Mouse (Mus musculus): ENCODE data around the gene Mgat3.

Gene Mgat3

DNA sequence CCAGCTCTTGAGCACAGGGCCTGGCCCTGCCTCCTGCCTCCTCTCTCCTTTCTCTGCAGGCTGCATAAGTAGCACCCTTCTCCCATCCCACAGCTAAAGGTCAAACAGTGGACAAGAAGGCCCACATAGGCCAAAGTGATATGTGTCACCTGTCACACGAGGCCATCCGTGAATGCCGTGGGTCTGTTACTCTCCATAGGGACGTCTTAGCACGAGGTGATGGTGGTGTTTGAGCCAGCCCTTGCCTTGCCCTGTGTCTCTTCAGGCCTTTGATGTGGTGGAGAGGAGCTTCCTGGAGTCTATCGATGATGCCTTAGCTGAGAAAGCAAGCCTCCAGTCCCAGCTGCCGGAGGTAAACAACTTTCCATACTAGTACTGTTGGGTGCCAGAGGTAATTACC is 24.0 kb upstream of the Mgat3 start:
- DNase-seq (ENCODE audit: low spot score): peak; percentile 70

- no peak for DNase-seq (ENCODE audit: low spot score)
Observed at GRCm38 (mm10) chr15:80152663-80153062, 20.9 kb upstream of the Mgat3 start.

- no peak for DNase-seq (ENCODE audit: low spot score)
Observed at GRCm38 (mm10) chr15:80153757-80154156, 19.8 kb upstream of the Mgat3 start.

GRCm38 (mm10) chr15:80155707-80156106 is 17.8 kb upstream of the Mgat3 start:
- DNase-seq (ENCODE audit: low spot score): no peak

GRCm38 (mm10) chr15:80157197-80157943 is 16.2 kb upstream of the Mgat3 start:
- no peak for DNase-seq (ENCODE audit: low spot score)

- no peak for DNase-seq (ENCODE audit: low spot score)
Observed at GRCm38 (mm10) chr15:80158001-80158706, 15.4 kb upstream of the Mgat3 start.

- DNase-seq (ENCODE audit: low spot score): no peak
Observed at GRCm38 (mm10) chr15:80158707-80159090, 14.8 kb upstream of the Mgat3 start.

GRCm38 (mm10) chr15:80159286-80159901 is 14.1 kb upstream of the Mgat3 start:
- DNase-seq (ENCODE audit: low spot score): no peak

DNA sequence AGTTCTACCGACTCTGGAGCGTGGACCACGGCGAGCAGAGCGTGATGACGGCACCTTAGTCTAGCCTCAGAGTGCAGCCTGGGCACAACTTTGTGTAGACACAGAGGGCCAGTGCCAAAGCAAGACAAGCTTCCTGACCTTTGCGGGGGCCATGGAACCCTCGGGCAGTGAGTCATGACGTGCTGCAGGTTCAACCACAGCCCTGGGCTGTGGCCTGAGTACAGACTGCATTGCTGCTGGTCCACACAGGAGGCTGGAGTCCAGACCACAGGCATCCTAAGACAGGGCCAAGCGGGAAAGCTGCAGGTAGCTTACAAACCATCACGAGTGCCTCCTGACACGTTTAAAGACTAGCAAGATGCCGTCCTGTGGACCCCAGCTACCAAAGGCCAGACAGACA is 13.3 kb upstream of the Mgat3 start:
- DNase-seq (ENCODE audit: low spot score): no peak

GRCm38 (mm10) chr15:80160726-80161125 is 12.8 kb upstream of the Mgat3 start:
- no peak for DNase-seq (ENCODE audit: low spot score)

DNA sequence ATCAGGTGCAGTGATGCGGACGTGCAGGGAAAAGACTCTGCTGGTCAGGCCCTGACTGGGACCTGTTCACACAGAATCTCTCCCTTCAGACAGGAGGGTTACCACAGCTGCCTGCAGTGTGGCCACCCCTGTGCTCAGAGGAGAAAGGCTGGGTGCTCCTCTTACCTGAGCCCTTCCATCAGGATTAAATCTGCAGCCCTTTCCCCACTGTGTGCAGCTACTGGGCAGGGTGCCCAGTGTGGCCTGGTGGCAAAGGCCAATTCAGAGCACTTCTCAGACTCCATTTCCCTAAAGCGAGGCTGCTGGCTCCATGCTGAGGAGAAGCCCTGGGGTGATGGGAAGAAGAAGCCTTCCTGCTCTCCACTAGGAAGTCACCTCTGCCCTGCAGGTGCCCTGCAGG is 12.3 kb upstream of the Mgat3 start:
- DNase-seq (ENCODE audit: low spot score): no peak

GRCm38 (mm10) chr15:80162401-80162964 is 11.0 kb upstream of the Mgat3 start:
- no peak for DNase-seq (ENCODE audit: low spot score)

DNA sequence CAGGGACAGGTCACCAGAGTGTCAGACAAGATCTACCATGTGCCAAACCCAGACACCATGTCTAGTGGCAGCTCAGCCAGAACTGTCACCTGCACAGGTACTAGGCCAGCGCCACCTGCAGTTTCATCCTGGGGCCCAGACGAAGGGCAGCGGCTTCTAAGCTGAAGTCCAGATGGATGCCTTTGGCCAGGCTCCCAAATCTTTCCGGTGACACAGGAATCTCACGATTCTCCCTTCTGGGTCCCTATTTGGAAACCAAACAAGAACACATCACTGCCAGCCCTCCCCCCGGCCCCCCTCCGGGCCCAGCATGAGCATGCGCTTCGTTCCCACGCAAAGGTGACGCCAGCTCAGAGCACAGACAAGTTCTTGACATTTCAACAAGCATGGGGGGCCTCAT is 10.2 kb upstream of the Mgat3 start:
- no peak for DNase-seq (ENCODE audit: low spot score)

GRCm38 (mm10) chr15:80163716-80164115 is 9.8 kb upstream of the Mgat3 start:
- no peak for DNase-seq (ENCODE audit: low spot score)

- DNase-seq (ENCODE audit: low spot score): no peak
Observed at GRCm38 (mm10) chr15:80165396-80165795, 8.1 kb upstream of the Mgat3 start.

GRCm38 (mm10) chr15:80169484-80169883 is 4.0 kb upstream of the Mgat3 start:
- DNase-seq (ENCODE audit: low spot score): no peak

GRCm38 (mm10) chr15:80170357-80170756 is 3.2 kb upstream of the Mgat3 start:
- DNase-seq (ENCODE audit: low spot score): no peak

DNA sequence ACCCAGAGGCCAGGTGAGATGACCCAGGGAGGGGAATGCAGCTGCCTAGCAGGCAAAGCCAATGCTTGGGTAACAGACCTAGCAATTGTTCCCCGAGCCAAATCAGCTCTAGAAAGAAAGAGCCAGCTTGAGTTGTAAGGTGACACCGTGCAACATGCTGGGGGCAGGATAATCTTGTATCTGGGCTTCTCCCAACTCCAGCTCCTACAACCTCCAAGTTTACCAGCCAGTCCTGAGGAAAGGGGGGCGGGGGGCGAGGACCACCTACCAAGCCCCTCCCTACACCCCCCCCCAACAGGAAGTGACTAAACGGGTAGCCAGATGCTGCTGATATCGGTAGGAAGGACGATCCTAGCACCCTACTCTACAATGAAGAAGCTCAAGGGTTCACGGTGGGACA is 2.2 kb upstream of the Mgat3 start:
- DNase-seq (ENCODE audit: low spot score): no peak

GRCm38 (mm10) chr15:80171791-80172190 is 1.7 kb upstream of the Mgat3 start:
- DNase-seq (ENCODE audit: low spot score): no peak

GRCm38 (mm10) chr15:80173781-80174597 is 468 bp downstream of the Mgat3 start:
- no peak for DNase-seq (ENCODE audit: low spot score)

- no peak for DNase-seq (ENCODE audit: low spot score)
Observed at GRCm38 (mm10) chr15:80174598-80174875, 1.0 kb downstream of the Mgat3 start.

GRCm38 (mm10) chr15:80175316-80175715 is 1.8 kb downstream of the Mgat3 start:
- no peak for DNase-seq (ENCODE audit: low spot score)
